Mouse (Mus musculus): ENCODE data around the gene Scgb1b20. TPM values are rescaled to one million over a fixed set of nuclear protein-coding genes. Genes with fewer than 3 reads are reported as not detected.
"Not testable (repeated sequence)": the region's sequence is repeated elsewhere in the genome, so short reads cannot be mapped to it uniquely, and the experiment has no call there.

Scgb1b20 gene
- not detected in 2 replicates for polyA plus RNA-seq (2016; fragmentation: Nextera tagmentation; extraction: Ambion mirVana)

- 75% methylated on average over 4 of the region's 4 CpGs for WGBS
- peaks cover 13% of the 10 kb centered on the region; the same call in 1 of the 2 replicates for H3K9me3 ChIP-seq (replicated peaks)
- not testable (repeated sequence) for H3K27me3 ChIP-seq; H3K4me1 ChIP-seq; H3K4me2 ChIP-seq (replicated peaks); H3K36me3 ChIP-seq; H3K27ac ChIP-seq; H3K9ac ChIP-seq; H3K4me3 ChIP-seq; ATAC-seq (ENCODE audit: low FRiP score)
Measured at GRCm38 (mm10) chr7:33372934-33373333, at the start of gene Scgb1b20. Gene Scgb1b20, plus strand, starts transcription at chr7:33373234.

GRCm38 (mm10) chr7:33366222-33366621 lies 6.8 kb upstream of the Scgb1b20 start, which contains the start of gene Scgb2b20:
Gene Scgb2b20, minus strand, starts transcription at chr7:33366322.
- H3K9me3 ChIP-seq (replicated peaks) = peaks cover 17% of the 10 kb centered on the region
- not testable (repeated sequence) for ATAC-seq (ENCODE audit: low FRiP score); H3K4me3 ChIP-seq; H3K4me1 ChIP-seq; H3K4me2 ChIP-seq (replicated peaks); H3K27ac ChIP-seq; H3K27me3 ChIP-seq; H3K36me3 ChIP-seq; H3K9ac ChIP-seq
- 78% methylated on average over 2 of the region's 2 CpGs for WGBS

GRCm38 (mm10) chr7:33399749-33400148 lies 26.7 kb downstream of the Scgb1b20 start:
- peaks cover 36% of the 10 kb centered on the region for H3K9me3 ChIP-seq (replicated peaks)
- H3K36me3 ChIP-seq; ATAC-seq (ENCODE audit: low FRiP score); H3K27me3 ChIP-seq; H3K4me2 ChIP-seq (replicated peaks); H3K9ac ChIP-seq; H3K4me3 ChIP-seq; H3K4me1 ChIP-seq; H3K27ac ChIP-seq: not testable (repeated sequence)

- H3K27ac ChIP-seq = no peak overlapping the region
- no peak overlapping the region for H3K9ac ChIP-seq
- H3K4me3 ChIP-seq = no peak overlapping the region
- no peak overlapping the region for H3K4me2 ChIP-seq (replicated peaks)
- no peaks in the 10 kb centered on the region for H3K27me3 ChIP-seq
- no peaks in the 10 kb centered on the region for H3K36me3 ChIP-seq
- ATAC-seq (ENCODE audit: low FRiP score) = no peak
- 100% methylated on average over 1 of the region's 1 CpGs for WGBS
- H3K4me1 ChIP-seq = no peaks in the 10 kb centered on the region
- peaks cover 36% of the 10 kb centered on the region for H3K9me3 ChIP-seq (replicated peaks)
Measured at GRCm38 (mm10) chr7:33401650-33402049, 28.6 kb downstream of the Scgb1b20 start.

DNA sequence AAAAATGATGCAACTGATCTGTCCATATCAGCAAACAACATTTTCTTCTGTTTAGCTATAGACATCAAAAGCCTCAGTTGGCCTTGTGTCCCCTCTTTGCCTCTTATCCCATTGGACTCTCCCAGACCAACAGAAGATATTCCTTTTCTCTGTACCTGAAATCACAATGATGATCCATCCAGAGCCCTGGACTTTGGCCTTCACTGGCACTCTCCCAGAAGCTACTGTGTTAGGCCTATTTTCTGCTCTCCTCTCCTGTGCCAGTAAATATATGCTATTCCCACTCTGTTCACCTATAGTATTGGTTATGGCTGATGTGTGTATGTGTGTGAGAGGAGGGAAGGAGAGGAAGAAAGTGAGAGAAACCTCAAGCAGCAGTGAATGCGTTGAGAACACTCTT lies 36.6 kb downstream of the Scgb1b20 start:
- H3K4me3 ChIP-seq; H3K4me2 ChIP-seq (replicated peaks); H3K27me3 ChIP-seq; H3K36me3 ChIP-seq; H3K9ac ChIP-seq; H3K27ac ChIP-seq; ATAC-seq (ENCODE audit: low FRiP score); H3K4me1 ChIP-seq: not testable (repeated sequence)
- H3K9me3 ChIP-seq (replicated peaks) = peaks cover 13% of the 10 kb centered on the region; the same call in 1 of the 2 replicates
- WGBS = 57% methylated on average over 1 of the region's 1 CpGs

Other genes with a start within 250 kb of the Scgb1b20 start
- not detected in 2 replicates for gene Scgb2b18, start 199.4 kb upstream of the Scgb1b20 start, polyA plus RNA-seq (2016; fragmentation: Nextera tagmentation; extraction: Ambion mirVana)
- gene Scgb1b18, start 187.7 kb upstream of the Scgb1b20 start, polyA plus RNA-seq (2016; fragmentation: Nextera tagmentation; extraction: Ambion mirVana) = not detected in 2 replicates
- gene Scgb2b19, start 92.9 kb upstream of the Scgb1b20 start, polyA plus RNA-seq (2016; fragmentation: Nextera tagmentation; extraction: Ambion mirVana) = not detected in 2 replicates
- not detected in 2 replicates for gene Scgb1b19, start 85.9 kb upstream of the Scgb1b20 start, polyA plus RNA-seq (2016; fragmentation: Nextera tagmentation; extraction: Ambion mirVana)
- not detected in 2 replicates for gene Scgb2b20, start 6.9 kb upstream of the Scgb1b20 start, polyA plus RNA-seq (2016; fragmentation: Nextera tagmentation; extraction: Ambion mirVana)
- gene Scgb2b21, start 147.2 kb downstream of the Scgb1b20 start, polyA plus RNA-seq (2016; fragmentation: Nextera tagmentation; extraction: Ambion mirVana) = not detected in 2 replicates

Data from hindbrain, embryonic 12.5 days (tissue).